Mouse (Mus musculus): ENCODE results near the gene Nasp.

- TF ChIP-seq CTCF (IDR thresholded peaks at IDR 0.05; ENCODE audit: insufficient read depth, low read length): no peak
- no peak for TF ChIP-seq POLR2A (IDR thresholded peaks at IDR 0.05; ENCODE audit: borderline replicate concordance, extremely low read depth, low read depth, low read length)
Measured at GRCm38 (mm10) chr4:116638821-116639220, 11.1 kb upstream of the Nasp start.
